Mouse (Mus musculus) hindbrain, postnatal 0 days (tissue): ENCODE data around the gene Coro6. TPM values are rescaled to one million over a fixed set of nuclear protein-coding genes. Genes with fewer than 3 reads are reported as not detected.

Experiments used
- ATAC-seq: fragments of 200-750 bp; cut with Nextera tagmentation; 2 replicates; pipeline ENCODE4 v1.8.0; 2017; ENCODE audit warnings: mild to moderate bottlenecking, moderate TSS enrichment, moderate library complexity
- DNase-seq: peaks from one replicate; pipeline ENCODE4 v3.0.0-alpha.2; 2015; ENCODE audit warnings: low spot score
- H3K27ac ChIP-seq: fragments of 300-500 bp; sonication (generic); 2 replicates; pipeline ENCODE4 v1.5.1; 2014; ENCODE audit warnings: mild to moderate bottlenecking
- H3K27me3 ChIP-seq: fragments of 300-500 bp; sonication (generic); 2 replicates; pipeline ENCODE4 v1.6.1; 2014; ENCODE audit warnings: low read length, mixed read lengths; ENCODE audit not compliant: insufficient read depth
- H3K36me3 ChIP-seq: fragments of 300-500 bp; sonication (generic); 2 replicates; pipeline ENCODE4 v1.6.1; 2014; ENCODE audit warnings: low read length, mixed read lengths; ENCODE audit not compliant: insufficient read depth
- H3K4me1 ChIP-seq: fragments of 300-500 bp; sonication (generic); 2 replicates; pipeline ENCODE4 v1.6.1; 2014; ENCODE audit warnings: antibody characterized with exemption, low read length, mixed read lengths; ENCODE audit not compliant: insufficient read depth
- H3K4me2 ChIP-seq: fragments of 300-500 bp; sonication (generic); 2 replicates; pipeline ENCODE4 v1.6.1; 2014; ENCODE audit warnings: low read depth, mild to moderate bottlenecking, low read length, moderate library complexity, mixed read lengths
- H3K4me3 ChIP-seq: fragments of 300-500 bp; sonication (generic); 2 replicates; pipeline ENCODE4 v1.5.1; 2014; ENCODE audit warnings: low read length
- H3K9ac ChIP-seq: fragments of 300-500 bp; sonication (generic); replicated peaks from 2 replicates; pipeline ENCODE4 v1.6.1; 2014; ENCODE audit warnings: mild to moderate bottlenecking, low read length, moderate library complexity, mixed read lengths
- H3K9me3 ChIP-seq: fragments of 300-500 bp; sonication (generic); 2 replicates; pipeline ENCODE4 v1.6.1; 2016; ENCODE audit warnings: low read length, mixed read lengths
- CTCF ChIP-seq: IDR thresholded peaks from 2 replicates; pipeline ENCODE4 v1.5.1; 2016; ENCODE audit warnings: antibody characterized with exemption, control low read depth, low read depth
- WGBS: fragments of 180-500 bp; shearing (Covaris S2); extraction: QIAGEN DNeasy Blood & Tissue Kit; methylation state at CpG from one replicate; pipeline ENCODE4 v1.1.7; 2014; 5-methylcytosine and 5-hydroxymethylcytosine counted together
- polyA plus RNA-seq: library from polyadenylated mRNA; unstranded; fragments of >200 nt; fragmentation: Nextera tagmentation; extraction: Ambion mirVana; gene quantifications from 2 replicates; pipeline ENCODE4 v1.2.1, GENCODE M21; 2015
- total RNA-seq: library from RNA; depleted of rRNA; stranded (reverse); fragments of >200 nt; gene quantifications from 2 replicates; pipeline ENCODE4 v1.2.3, GENCODE M21; 2014

The Coro6 gene
- total and polyA plus RNA-seq, 2 experiments from 2014 or later, result 1.3 to 2.4 TPM

- TF ChIP-seq CTCF, result no peak
- H3K4me1 ChIP-seq, result peaks cover 53% of the 10 kb centered on the region
- H3K27ac ChIP-seq, result peak overlapping the region; percentile 95
- peak overlapping the region; percentile 92 for H3K9ac ChIP-seq
- H3K4me3 ChIP-seq, result peak overlapping the region; percentile 91
- WGBS, result 2% methylated on average over 51 of the region's 55 CpGs
- peak; percentile 45 for DNase-seq
- peak; percentile 6; the same call in 1 of the 2 replicates for ATAC-seq
- H3K27me3 ChIP-seq, result no peaks in the 10 kb centered on the region
- H3K9me3 ChIP-seq, result no peaks in the 10 kb centered on the region
- no peaks in the 10 kb centered on the region for H3K36me3 ChIP-seq
- H3K4me2 ChIP-seq, result peak overlapping the region; percentile 94
Measured at GRCm38 (mm10) chr11:77488771-77489581, 26.8 kb downstream of the Coro6 start.

GRCm38 (mm10) chr11:77489591-77490235 is 27.5 kb downstream of the Coro6 start, which contains the start of gene Ankrd13b:
Gene Ankrd13b, minus strand, starts transcription at chr11:77489678.
- under 1% methylated on average over 51 of the region's 87 CpGs for WGBS

GRCm38 (mm10) chr11:77490451-77490850 is 28.2 kb downstream of the Coro6 start:
- H3K4me2 ChIP-seq, result peak overlapping the region; percentile 94
- H3K9me3 ChIP-seq, result no peaks in the 10 kb centered on the region
- DNase-seq (no peak), ATAC-seq (no peak)
- H3K4me3 ChIP-seq, result peak overlapping the region; percentile 91
- no peaks in the 10 kb centered on the region for H3K27me3 ChIP-seq
- no peak for TF ChIP-seq CTCF
- H3K4me1 ChIP-seq, result peaks cover 60% of the 10 kb centered on the region
- no peaks in the 10 kb centered on the region for H3K36me3 ChIP-seq
- 60% methylated on average over 6 of the region's 6 CpGs for WGBS
- peak overlapping the region; percentile 92 for H3K9ac ChIP-seq
- H3K27ac ChIP-seq, result peak overlapping the region; percentile 95; the same call in 1 of the 2 replicates

More at GRCm38 (mm10) chr11:77489591-77490235, 27.5 kb downstream of the Coro6 start, which contains the start of gene Ankrd13b:
- Histone ChIP-seq H3K27ac (peak within 1 kb of the TSS; percentile 95), H3K4me1 (peaks cover 59% of the 10 kb centered on the region), H3K9me3 (no peaks in the 10 kb centered on the region), H3K9ac (peak within 1 kb of the TSS; percentile 92), H3K36me3 (no peaks in the 10 kb centered on the region), H3K4me3 (peak within 1 kb of the TSS; percentile 91), H3K27me3 (no peaks in the 10 kb centered on the region), H3K4me2 (peak within 1 kb of the TSS; percentile 94)
- no peak for TF ChIP-seq CTCF
- DNase-seq, result peak; percentile 91
- peak; percentile 52 for ATAC-seq

GRCm38 (mm10) chr11:77491123-77491501 is 28.9 kb downstream of the Coro6 start:
- peak; percentile 75 for ATAC-seq
- under 1% methylated on average over 13 of the region's 13 CpGs for WGBS

GRCm38 (mm10) chr11:77491502-77492291 is 29.5 kb downstream of the Coro6 start:
- Histone ChIP-seq H3K4me3 (peak overlapping the region; percentile 93), H3K9ac (peak overlapping the region; percentile 97), H3K4me1 (peaks cover 47% of the 10 kb centered on the region), H3K27ac (peak overlapping the region; percentile 95), H3K4me2 (peak overlapping the region; percentile 94), H3K9me3 (no peaks in the 10 kb centered on the region), H3K27me3 (no peaks in the 10 kb centered on the region), H3K36me3 (no peaks in the 10 kb centered on the region)
- peak; percentile 61 for ATAC-seq
- WGBS, result under 1% methylated on average over 23 of the region's 23 CpGs
- peak; percentile 74 for DNase-seq
- TF ChIP-seq CTCF, result no peak

More at GRCm38 (mm10) chr11:77491123-77491501, 28.9 kb downstream of the Coro6 start:
- Histone ChIP-seq H3K4me2 (peak overlapping the region; percentile 94), H3K27ac (peak overlapping the region; percentile 95), H3K4me3 (peak overlapping the region; percentile 93), H3K27me3 (no peaks in the 10 kb centered on the region), H3K36me3 (no peaks in the 10 kb centered on the region), H3K9ac (peak overlapping the region; percentile 97; the same call in 1 of the 2 replicates), H3K9me3 (no peaks in the 10 kb centered on the region), H3K4me1 (peaks cover 53% of the 10 kb centered on the region)
- TF ChIP-seq CTCF, result peak; percentile 99
- peak; percentile 96 for DNase-seq

- TF ChIP-seq CTCF, result no peak
- Histone ChIP-seq H3K27me3 (no peaks in the 10 kb centered on the region), H3K9ac (peak overlapping the region; percentile 97), H3K9me3 (no peaks in the 10 kb centered on the region), H3K4me3 (peak overlapping the region; percentile 93), H3K4me2 (peak overlapping the region; percentile 94), H3K4me1 (peaks cover 40% of the 10 kb centered on the region), H3K27ac (peak overlapping the region; percentile 95), H3K36me3 (no peaks in the 10 kb centered on the region)
- under 1% methylated on average over 18 of the region's 18 CpGs for WGBS
- no peak for ATAC-seq
- DNase-seq, result peak; percentile 36
Measured at GRCm38 (mm10) chr11:77492311-77492871, 30.2 kb downstream of the Coro6 start.
